Mouse (Mus musculus) hindlimb bud, embryonic 11.5 days (tissue): ENCODE measurements at regions not wholly inside any gene's neighbourhood (a gene's known extent, or its start where the extent isn't known, plus 50 kb on each side); places are given as distances from the start of the nearest gene placed in this dataset.

Experiments used
- DNase-seq: peaks from one replicate; pipeline ENCODE4 v3.0.0-alpha.2; 2012; ENCODE audit warnings: low read depth, low spot score; ENCODE audit errors: extremely low spot score

GRCm38 (mm10) chr12:54459462-54460134, 196.8 kb downstream of the Sptssa start:
- no peak for DNase-seq

- DNase-seq: no peak
Measured at GRCm38 (mm10) chr12:54456731-54457130, 199.6 kb downstream of the Sptssa start.

- no peak for DNase-seq
Measured at GRCm38 (mm10) chr12:54454606-54455005, 201.8 kb downstream of the Sptssa start.

- DNase-seq: no peak
Measured at GRCm38 (mm10) chr12:54453343-54453742, 203.0 kb downstream of the Sptssa start.

GRCm38 (mm10) chr12:54450369-54450768, 206.0 kb downstream of the Sptssa start:
- no peak for DNase-seq

- no peak for DNase-seq
Measured at GRCm38 (mm10) chr12:54448221-54448620, 208.2 kb downstream of the Sptssa start.

- no peak for DNase-seq
Measured at GRCm38 (mm10) chr12:54447354-54447753, 209.0 kb downstream of the Sptssa start.

GRCm38 (mm10) chr12:54446356-54446755, 210.0 kb downstream of the Sptssa start:
- no peak for DNase-seq

GRCm38 (mm10) chr12:54444416-54444815, 212.0 kb downstream of the Sptssa start:
- no peak for DNase-seq

- no peak for DNase-seq
Measured at GRCm38 (mm10) chr12:54443285-54443684, 213.1 kb downstream of the Sptssa start.

GRCm38 (mm10) chr12:54442408-54442807, 214.0 kb downstream of the Sptssa start:
- DNase-seq: no peak

GRCm38 (mm10) chr12:54440851-54441593, 215.4 kb downstream of the Sptssa start:
- DNase-seq: no peak

GRCm38 (mm10) chr12:54438793-54439192, 217.6 kb downstream of the Sptssa start:
- DNase-seq: no peak

- no peak for DNase-seq
Measured at GRCm38 (mm10) chr12:54425236-54425635, 221.6 kb upstream of the Egln3 start.

GRCm38 (mm10) chr12:54414829-54415228, 211.2 kb upstream of the Egln3 start:
- no peak for DNase-seq

GRCm38 (mm10) chr12:54414201-54414600, 210.5 kb upstream of the Egln3 start:
- no peak for DNase-seq

- no peak for DNase-seq
Measured at GRCm38 (mm10) chr12:54410038-54410605, 206.5 kb upstream of the Egln3 start.

GRCm38 (mm10) chr12:54408906-54409305, 205.2 kb upstream of the Egln3 start:
- no peak for DNase-seq

- no peak for DNase-seq
Measured at GRCm38 (mm10) chr12:54407301-54407896, 203.7 kb upstream of the Egln3 start.

GRCm38 (mm10) chr12:54405066-54405465, 201.4 kb upstream of the Egln3 start:
- no peak for DNase-seq

- no peak for DNase-seq
Measured at GRCm38 (mm10) chr12:54402591-54402990, 198.9 kb upstream of the Egln3 start.

GRCm38 (mm10) chr12:54401665-54402064, 198.0 kb upstream of the Egln3 start:
- DNase-seq: no peak
